Mouse (Mus musculus): ENCODE measurements around the gene AW011738.

The AW011738 gene

DNA sequence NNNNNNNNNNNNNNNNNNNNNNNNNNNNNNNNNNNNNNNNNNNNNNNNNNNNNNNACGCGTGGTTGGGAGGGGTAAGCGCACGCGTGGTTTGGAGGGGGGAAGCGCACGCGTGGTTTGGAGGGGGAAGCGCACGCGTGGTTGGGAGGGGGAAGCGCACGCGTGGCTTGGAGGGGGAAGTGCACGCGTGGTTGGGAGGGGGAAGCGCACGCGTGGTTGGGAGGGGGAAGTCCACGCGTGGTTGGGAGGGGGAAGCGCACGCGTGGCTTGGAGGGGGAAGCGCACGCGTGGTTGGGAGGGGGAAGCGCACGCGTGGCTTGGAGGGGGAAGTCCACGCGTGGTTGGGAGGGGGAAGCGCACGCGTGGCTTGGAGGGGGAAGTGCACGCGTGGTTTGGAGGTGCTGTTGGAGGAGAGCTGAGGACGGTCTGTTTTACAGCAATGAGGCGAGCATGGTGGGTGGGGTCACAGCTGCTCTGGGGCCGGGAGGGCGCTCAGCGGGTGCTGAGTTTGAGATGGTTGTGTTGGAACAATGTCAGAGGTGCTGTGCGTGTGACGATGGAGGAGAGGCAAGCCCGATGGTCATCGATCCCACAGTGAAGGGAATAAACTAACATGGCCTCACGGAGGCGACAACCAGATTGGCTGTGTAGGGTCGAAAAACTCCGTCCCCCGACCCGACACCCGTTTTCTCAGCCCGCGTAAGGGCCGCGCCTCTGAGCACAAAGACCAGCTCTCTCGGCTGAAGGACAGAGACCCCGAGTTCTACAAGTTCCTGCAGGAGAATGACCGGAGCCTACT, 33.7 kb downstream of the AW011738 start:
- no peak for DNase-seq (ENCODE audit: low spot score in 2 of 2)

DNA sequence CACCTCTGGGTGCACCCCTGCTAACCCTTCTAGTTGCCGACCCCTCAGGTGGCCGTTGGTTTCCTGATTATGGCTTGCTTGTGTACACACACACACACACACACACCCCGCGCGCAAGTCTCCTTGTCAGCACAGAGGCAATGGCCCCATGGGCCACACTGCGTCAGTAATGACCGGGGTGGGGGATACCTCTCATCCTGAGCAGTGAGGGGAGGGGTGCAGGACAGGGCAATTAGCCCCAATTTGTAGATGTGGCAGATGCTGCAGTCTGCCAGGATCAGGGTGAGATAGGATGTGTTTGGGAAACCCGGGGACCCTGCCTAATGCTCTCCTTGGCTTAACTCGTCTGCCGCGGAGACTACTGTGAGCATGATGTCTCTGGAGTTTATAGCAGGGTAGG, 46.5 kb downstream of the AW011738 start:
- DNase-seq (ENCODE audit: low spot score in 2 of 2), result no peak

DNA sequence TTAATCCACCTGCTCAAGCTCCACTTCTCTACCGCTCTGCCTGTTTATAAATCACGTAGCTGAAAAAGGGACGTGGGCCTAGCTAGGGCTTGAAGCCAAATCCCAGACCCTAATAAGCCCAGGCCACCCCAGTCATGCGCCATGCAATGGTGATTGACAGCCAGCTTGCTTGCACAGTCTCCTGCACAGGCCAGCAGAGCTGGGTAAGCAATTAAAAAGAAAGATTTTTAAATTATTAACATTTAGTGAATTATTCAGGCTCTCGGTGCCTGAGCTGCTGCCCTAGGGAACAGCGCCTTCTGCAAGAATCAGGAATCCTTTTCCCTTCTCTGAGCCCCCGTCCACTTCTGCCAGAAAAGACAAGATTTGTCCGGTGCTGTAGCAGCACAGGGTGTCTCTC, 48.0 kb downstream of the AW011738 start:
- DNase-seq (ENCODE audit: low spot score in 2 of 2), result no peak

DNA sequence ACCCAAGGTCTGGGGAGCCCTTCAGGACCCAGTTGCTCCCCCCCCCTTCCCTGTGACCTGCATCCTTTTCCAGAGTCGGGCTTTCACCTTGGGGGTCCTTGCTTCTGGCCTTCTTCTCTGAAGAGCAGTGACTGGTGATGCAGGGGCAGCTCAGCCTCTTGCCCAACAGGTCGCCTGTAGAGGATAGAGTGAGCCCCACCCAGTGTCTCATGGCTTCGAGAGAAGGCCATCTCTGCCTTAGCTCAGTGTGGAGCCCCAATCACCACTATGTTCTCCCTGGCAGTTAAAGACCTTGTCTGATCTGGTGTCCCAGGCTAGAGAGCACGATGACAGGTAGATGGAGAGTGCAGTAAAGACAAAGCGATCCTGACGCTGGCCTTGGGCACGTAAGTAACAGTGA, 49.0 kb downstream of the AW011738 start:
- DNase-seq (ENCODE audit: low spot score in 2 of 2), result no peak

DNA sequence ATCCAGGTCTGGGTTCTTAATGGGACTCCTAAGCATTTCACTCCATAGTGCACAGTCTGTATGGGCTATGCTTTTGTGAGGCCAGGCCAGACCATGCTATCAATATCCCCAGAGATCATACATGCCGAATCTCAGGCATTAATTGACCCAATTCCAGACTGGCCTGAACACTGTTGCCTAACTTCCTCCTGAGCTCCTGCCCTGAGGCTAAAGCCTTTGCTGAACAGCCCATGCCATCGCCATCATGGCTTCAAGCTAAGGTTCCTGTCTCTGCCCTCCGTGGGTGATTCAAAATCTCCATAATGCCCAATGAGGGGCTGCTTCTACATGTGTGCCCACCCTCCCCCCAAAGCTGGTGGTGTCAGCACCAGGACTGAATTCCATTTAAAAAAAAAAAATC, 49.5 kb downstream of the AW011738 start:
- no peak for DNase-seq (ENCODE audit: low spot score in 2 of 2)

DNA sequence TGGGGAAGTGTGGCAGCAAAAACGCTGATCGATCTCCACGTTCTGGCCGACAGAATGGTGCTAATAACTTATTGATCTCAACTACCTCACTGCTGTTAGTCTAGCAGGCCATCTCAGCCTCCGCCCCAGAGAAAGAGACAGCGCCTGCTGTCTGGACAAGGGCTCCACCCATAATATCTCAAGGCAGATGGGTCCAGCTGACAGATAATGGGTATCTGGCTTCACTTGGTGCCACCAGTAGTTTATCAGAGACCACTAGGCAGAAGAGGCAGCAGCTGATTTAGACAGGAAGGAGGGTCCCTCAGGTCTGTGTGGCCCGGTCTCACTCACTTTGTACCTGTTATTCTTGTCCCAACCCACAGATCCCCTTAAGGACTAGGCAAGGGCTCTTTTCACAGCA, 49.9 kb downstream of the AW011738 start:
- no peak for DNase-seq (ENCODE audit: low spot score in 2 of 2)

DNA sequence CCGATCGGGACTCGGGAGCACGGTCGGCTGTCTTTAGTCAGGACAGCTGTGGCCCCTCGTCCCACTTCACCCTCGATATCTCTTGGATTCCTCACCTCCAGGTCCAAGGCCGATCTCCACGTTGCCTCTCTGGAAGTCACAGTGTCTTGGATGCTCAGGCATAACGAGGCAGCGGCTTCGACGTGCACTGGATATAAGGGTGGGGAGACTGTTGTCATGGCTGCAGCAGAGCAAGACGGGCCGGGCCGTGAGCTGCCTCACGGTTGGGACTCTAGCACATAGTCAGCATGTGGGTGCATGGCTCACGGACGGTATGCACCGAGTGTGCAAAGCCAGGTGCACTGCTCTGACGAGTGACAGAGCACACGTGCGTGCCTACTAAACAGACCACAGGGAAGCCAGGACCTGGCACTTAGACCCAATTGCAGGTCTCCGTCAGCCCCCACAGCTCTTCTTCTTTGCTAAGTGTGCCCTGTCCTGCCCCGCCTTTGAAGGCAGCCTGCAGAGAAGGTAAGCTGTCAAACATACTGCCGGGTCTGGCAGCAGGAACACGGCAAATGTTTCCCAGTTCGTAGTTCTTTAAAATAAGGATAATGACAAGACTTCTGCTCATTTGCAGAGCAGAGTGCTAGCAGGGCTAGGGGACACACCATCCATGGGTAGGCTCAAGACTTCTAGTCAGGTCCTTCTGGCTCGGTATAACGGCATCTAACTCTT, 51.4 kb downstream of the AW011738 start:
- DNase-seq (ENCODE audit: low spot score in 2 of 2), result no peak
